Mouse (Mus musculus) splenic B cell, adult 2 months (primary cell): Measurements from ENCODE around the gene Slc8a3.
"Not testable (repeated sequence)": the region's sequence is repeated elsewhere in the genome, so short reads cannot be mapped to it uniquely, and the experiment has no call there.

Experiments
- DNase-seq: peaks from one replicate; pipeline ENCODE4 v3.0.0-alpha.2; 2011; ENCODE audit warnings: low read depth, low spot score
- H3K27me3 ChIP-seq: 2 replicates; pipeline ENCODE4 v1.6.1; 2012; ENCODE audit warnings: mild to moderate bottlenecking, low read length, moderate library complexity, mixed read lengths; ENCODE audit not compliant: control insufficient read depth, poor library complexity, insufficient read depth, severe bottlenecking
- H3K36me3 ChIP-seq: 2 replicates; pipeline ENCODE4 v1.6.1; 2012; ENCODE audit warnings: mild to moderate bottlenecking, low read length, moderate library complexity, mixed read lengths; ENCODE audit not compliant: control insufficient read depth, poor library complexity, insufficient read depth, severe bottlenecking

Slc8a3 gene

DNA sequence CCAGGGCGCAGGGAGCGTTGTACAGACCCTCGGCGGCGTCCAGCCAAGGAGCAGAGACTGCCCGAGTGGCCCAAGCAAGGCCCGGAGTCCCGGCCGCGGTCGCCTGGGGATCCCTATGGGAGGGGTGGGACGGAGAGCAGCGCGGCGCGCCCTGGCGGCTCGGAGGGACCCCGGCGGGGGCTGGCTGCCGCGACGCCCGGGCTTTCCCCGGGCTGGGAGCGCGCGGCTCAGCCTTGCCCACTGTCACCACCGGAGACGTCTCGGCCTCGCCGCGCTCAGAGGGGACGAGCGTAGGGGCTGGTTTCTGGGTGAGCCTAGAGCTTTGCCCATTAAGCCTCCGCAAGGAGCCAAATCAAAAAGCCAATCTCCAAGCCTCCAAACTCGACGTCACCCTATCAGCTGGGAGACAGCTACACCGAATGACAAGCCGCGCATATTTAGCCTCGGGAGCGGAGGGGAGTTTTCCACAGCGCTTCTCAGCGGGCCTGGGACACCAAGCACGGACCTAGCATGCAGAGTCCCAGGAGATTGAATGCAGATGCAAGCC lies at the start of gene Slc8a3:
TSS of gene Slc8a3 (minus strand) at position 306 of the 547 bp plus-strand sequence.
- no peaks in the 10 kb centered on the region for H3K36me3 ChIP-seq
- no peak for DNase-seq
- no peaks in the 10 kb centered on the region for H3K27me3 ChIP-seq

DNA sequence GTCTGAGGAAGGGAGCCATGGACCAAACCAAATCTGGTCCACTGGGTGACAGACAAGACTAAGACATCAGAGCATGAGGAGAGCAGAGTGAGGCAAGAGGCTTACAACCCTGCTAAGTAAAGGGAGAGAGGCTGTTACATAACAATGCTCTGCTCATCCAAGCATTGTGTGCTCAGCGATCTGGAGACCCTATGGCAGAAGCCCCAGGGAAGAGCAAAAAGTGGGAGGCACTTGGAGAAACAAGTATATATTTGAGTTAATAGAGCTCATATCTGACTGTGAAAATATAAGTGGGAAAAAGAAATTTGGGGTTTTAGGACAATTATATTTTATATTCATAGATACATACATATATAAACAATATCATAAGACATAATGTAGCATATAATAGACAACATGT lies 46.4 kb upstream of the Slc8a3 start, which contains the start of gene Gm4787:
TSS of gene Gm4787 (minus strand) at position 101 of the 400 bp plus-strand sequence.
- not testable (repeated sequence) for H3K27me3 ChIP-seq, DNase-seq, H3K36me3 ChIP-seq

DNA sequence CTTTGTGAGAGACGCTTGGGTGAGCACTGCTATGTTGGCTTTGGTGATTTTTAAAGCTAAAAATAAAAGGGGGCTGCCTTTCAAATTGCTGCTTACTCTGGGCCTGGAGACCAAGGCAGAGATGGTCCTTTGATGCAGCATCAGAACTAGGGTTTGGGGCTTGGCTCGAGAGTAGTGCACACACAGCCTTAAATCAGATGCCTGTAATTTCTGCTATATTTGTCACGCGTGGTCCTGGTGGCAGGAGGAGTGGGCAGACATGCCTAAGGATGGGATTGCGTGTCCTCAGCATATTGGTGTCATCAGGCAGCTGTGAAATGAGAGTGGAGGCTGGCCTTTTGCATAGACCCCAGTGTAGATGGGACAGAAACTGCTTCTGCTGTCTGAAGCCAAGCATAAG lies 861 bp upstream of the Slc8a3 start:
- H3K36me3 ChIP-seq, result no peaks in the 10 kb centered on the region
- H3K27me3 ChIP-seq, result no peaks in the 10 kb centered on the region
- no peak for DNase-seq

GRCm38 (mm10) chr12:81331937-81332874 lies 774 bp downstream of the Slc8a3 start:
- DNase-seq, result no peak
- H3K36me3 ChIP-seq, result no peaks in the 10 kb centered on the region
- no peaks in the 10 kb centered on the region for H3K27me3 ChIP-seq

GRCm38 (mm10) chr12:81331046-81331638 lies 1.8 kb downstream of the Slc8a3 start:
- no peaks in the 10 kb centered on the region for H3K27me3 ChIP-seq
- no peak for DNase-seq
- no peaks in the 10 kb centered on the region for H3K36me3 ChIP-seq

GRCm38 (mm10) chr12:81324991-81325390 lies 8.0 kb downstream of the Slc8a3 start:
- DNase-seq, result no peak
- no peaks in the 10 kb centered on the region for H3K27me3 ChIP-seq
- no peaks in the 10 kb centered on the region for H3K36me3 ChIP-seq

DNA sequence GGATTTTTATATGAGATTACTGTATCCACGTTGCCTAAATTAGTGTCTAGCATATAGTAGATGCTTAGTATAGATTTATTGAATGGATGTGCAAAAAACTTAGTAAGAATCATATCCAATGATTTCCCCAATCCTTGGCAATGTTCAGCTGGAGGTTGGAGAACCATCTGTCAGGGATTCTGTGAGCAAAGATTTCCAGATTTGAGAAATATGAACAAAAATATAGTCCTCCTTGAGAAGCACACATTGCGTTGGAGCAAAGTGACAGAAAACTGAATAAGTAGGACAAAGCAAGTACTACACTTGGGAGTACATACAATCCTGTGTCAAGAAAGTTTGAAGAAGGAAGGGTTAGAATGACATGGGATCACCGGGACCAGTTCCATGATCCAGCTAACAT lies 8.9 kb downstream of the Slc8a3 start:
- Histone ChIP-seq H3K27me3 (no peaks in the 10 kb centered on the region), H3K36me3 (no peaks in the 10 kb centered on the region)
- DNase-seq, result no peak

GRCm38 (mm10) chr12:81321021-81321420 lies 12.0 kb downstream of the Slc8a3 start:
- Histone ChIP-seq H3K27me3 (no peaks in the 10 kb centered on the region), H3K36me3 (no peaks in the 10 kb centered on the region)
- DNase-seq, result no peak

DNA sequence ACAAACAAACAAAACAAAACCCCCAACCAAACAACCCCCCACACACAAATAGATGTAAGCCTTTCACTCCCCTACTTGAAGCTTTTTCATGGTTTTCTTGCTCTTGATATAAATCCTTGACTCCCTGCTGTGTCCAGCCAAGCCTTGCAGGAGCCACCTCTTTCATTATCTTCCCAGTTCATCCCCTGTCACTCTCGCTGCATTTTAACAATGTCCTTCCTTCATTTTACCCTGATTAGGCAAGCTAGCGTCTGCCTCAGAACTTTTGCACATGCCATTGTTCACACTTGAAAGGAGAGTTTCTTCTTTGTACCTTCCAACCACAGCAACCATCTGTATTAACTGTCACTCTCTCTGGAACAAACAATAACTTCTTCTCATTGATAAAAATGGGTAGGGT lies 15.2 kb downstream of the Slc8a3 start:
- no peak for DNase-seq
- Histone ChIP-seq H3K27me3 (no peaks in the 10 kb centered on the region), H3K36me3 (no peaks in the 10 kb centered on the region)

DNA sequence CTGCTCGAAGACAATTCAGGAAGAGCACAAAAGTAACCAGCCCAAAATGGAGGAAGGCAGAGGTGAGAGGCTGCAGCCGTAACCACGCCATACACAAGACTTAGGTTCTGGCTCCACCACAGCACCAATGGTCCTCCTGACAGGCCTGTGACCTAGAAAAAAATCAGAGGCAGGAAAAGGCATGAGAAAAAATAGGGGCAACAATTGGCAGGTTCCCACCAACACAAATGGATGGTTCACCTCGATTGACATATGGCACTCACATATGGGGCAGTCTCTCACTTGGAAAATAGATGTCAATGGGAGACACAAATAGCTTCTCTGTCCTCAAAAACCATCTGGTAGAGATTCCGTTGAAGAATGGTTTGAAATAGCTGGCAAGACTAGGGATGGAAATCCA lies 17.0 kb downstream of the Slc8a3 start:
- DNase-seq, result no peak
- no peaks in the 10 kb centered on the region for H3K36me3 ChIP-seq
- no peaks in the 10 kb centered on the region for H3K27me3 ChIP-seq

DNA sequence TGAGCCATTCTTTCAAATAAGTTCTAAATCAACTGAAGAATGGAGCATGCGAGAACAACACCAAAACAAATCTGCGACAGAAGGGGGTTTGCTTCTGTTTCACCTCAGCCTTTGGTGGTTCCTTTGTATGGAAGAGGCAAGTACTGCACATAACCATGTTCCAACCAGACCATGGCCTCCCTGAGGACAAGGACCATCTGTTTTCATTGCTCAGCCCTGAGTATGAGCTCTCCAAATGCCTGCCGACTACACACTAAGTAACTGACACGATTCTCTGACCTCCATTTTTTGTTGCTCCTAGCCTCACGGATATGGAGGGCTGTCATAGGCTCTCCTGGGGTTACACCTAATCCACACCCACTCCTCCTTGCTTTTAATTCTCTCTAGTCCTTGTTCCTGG lies 29.4 kb downstream of the Slc8a3 start:
- no peak for DNase-seq
- no peaks in the 10 kb centered on the region for H3K36me3 ChIP-seq
- H3K27me3 ChIP-seq, result no peaks in the 10 kb centered on the region

- DNase-seq, result no peak
- no peaks in the 10 kb centered on the region for H3K27me3 ChIP-seq
- H3K36me3 ChIP-seq, result no peaks in the 10 kb centered on the region
Measured at GRCm38 (mm10) chr12:81294613-81295012, 38.4 kb downstream of the Slc8a3 start.

GRCm38 (mm10) chr12:81278031-81278430 lies 54.9 kb downstream of the Slc8a3 start:
- H3K36me3 ChIP-seq, result no peaks in the 10 kb centered on the region
- no peak for DNase-seq
- no peaks in the 10 kb centered on the region for H3K27me3 ChIP-seq

DNA sequence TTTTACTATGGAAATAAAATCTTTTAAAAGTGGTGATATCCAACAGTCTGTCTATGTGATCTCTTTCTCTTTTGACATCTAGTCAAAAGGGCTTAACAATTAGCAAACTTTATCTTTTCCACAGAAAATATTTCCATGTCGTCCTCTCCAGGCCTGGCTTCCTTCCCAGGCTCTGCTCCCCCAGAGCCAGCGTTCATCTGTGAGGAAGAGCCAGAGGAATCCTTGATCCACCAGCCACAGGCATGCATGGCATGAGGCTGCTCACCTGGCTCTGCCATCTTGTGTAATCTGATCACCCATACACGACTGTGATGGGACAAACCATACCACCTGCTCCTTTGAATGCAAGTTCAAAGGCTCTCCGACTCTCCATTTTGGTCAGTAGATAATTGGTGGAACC lies 58.4 kb downstream of the Slc8a3 start:
- no peak for DNase-seq

GRCm38 (mm10) chr12:81273333-81273732 lies 59.6 kb downstream of the Slc8a3 start:
- Histone ChIP-seq H3K36me3 (no peaks in the 10 kb centered on the region), H3K27me3 (no peaks in the 10 kb centered on the region)
- DNase-seq, result no peak

More for the DNA sequence above, 58.4 kb downstream of the Slc8a3 start:
- Histone ChIP-seq H3K27me3 (no peaks in the 10 kb centered on the region), H3K36me3 (no peaks in the 10 kb centered on the region)
